In genomic region chr4:93527382-93527781, GRCm38 (mm10) we compare ENCODE assay signal across 24 mouse cellular contexts.
DNase-seq lines count a peak whose midpoint lies in the region; ATAC-seq and TF ChIP-seq lines count a peak whose summit lies in the region.
"Had no signal": no experiment of that assay in that cellular context is flagged by ENCODE, and none has a peak within 500 bp of the region (broad histone marks: within the 10 kb centered on the region; RNA-seq: fewer than 3 reads in every experiment).

No protein-coding gene starts in this region.

- peak; percentile 45 to 53; a peak in 3 of 4 replicates for TF ChIP-seq EP300 in MEL (IDR thresholded peaks at IDR 0.05; ENCODE audit: low read depth in 1 of 2, low read length in 2 of 2)

- H3K4me2 ChIP-seq in heart, embryonic 11.5 days: no peak overlapping the region
- H3K4me2 ChIP-seq: embryonic facial prominence, embryonic 13.5 days; embryonic facial prominence, embryonic 15.5 days; forebrain, embryonic 13.5 days; forebrain, embryonic 15.5 days had no signal

- TF ChIP-seq RAD21 in MEL (IDR thresholded peaks at IDR 0.05; ENCODE audit: low read depth, low read length): no peak

- H3K27ac ChIP-seq in MEL (ENCODE audit: control insufficient read depth, low read depth, low read length): no peak overlapping the region
- no peak overlapping the region for H3K27ac ChIP-seq in heart, embryonic 11.5 days (ENCODE audit: low read depth, low read length)
- H3K27ac ChIP-seq: embryonic facial prominence, embryonic 13.5 days; embryonic facial prominence, embryonic 15.5 days; forebrain, embryonic 13.5 days; forebrain, embryonic 15.5 days had no signal

- H3K27me3 ChIP-seq in G1E (ENCODE audit: insufficient read depth, low read length): no peaks in the 10 kb centered on the region
- no peaks in the 10 kb centered on the region for H3K27me3 ChIP-seq in MEL (ENCODE audit: control insufficient read depth in 1 of 2, insufficient read depth in 2 of 2, low read length in 2 of 2)
- no peaks in the 10 kb centered on the region for H3K27me3 ChIP-seq in heart, embryonic 11.5 days (ENCODE audit: control insufficient read depth, insufficient read depth, low read length)
- H3K27me3 ChIP-seq: embryonic facial prominence, embryonic 13.5 days; embryonic facial prominence, embryonic 15.5 days; forebrain, embryonic 13.5 days; forebrain, embryonic 15.5 days; Patski had no signal

- ATAC-seq in G1E (ENCODE audit: extremely low read depth, insufficient number of reproducible peaks, low FRiP score, poor library complexity, severe bottlenecking): 0 out of 2 replicates have a peak, but pooled peaks have one; percentile 34
- 0 out of 2 replicates have a peak, but pooled peaks have one; percentile 15 for ATAC-seq in common myeloid progenitor, adult 5-6 weeks (replicated peaks; ENCODE audit: low read depth, poor library complexity, severe bottlenecking)
- ATAC-seq in megakaryocyte progenitor cell, adult 5-6 weeks (replicated peaks; ENCODE audit: poor library complexity): 0 out of 2 replicates have a peak, but pooled peaks have one; percentile 23
- no peak for ATAC-seq in heart, embryonic 11.5 days (replicated peaks; ENCODE audit: insufficient number of reproducible peaks, low FRiP score, low TSS enrichment)
- ATAC-seq: activated CD4-positive, CD25-positive, alpha-beta regulatory T cell, adult 4 months; forebrain, embryonic 13.5 days; forebrain, embryonic 15.5 days; forebrain, postnatal 0 days; Patski had no signal

- H3K36me3 ChIP-seq in G1E (replicated peaks) (no peaks in the 10 kb centered on the region), MEL (ENCODE audit: control insufficient read depth in 1 of 2, insufficient read depth in 2 of 2, low read length in 2 of 2) (peaks cover 0 to 12% of the 10 kb centered on the region in 2 experiments; a peak in 2 of 4 replicates)
- no peaks in the 10 kb centered on the region for H3K36me3 ChIP-seq in heart, embryonic 11.5 days (ENCODE audit: control insufficient read depth, insufficient read depth, low read length)
- H3K36me3 ChIP-seq: embryonic facial prominence, embryonic 13.5 days; embryonic facial prominence, embryonic 15.5 days; forebrain, embryonic 15.5 days had no signal

- 73% methylated on average over 2 of the region's 2 CpGs for WGBS in heart, embryonic 11.5 days (ENCODE audit: insufficient replicate concordance)

- no peak for TF ChIP-seq POLR2A in MEL (IDR thresholded peaks at IDR 0.05; ENCODE audit: control insufficient read depth in 1 of 2, insufficient read depth in 1 of 2, low read depth in 1 of 2, low read length in 2 of 2, poor library complexity in 1 of 2)

- H3K4me3 ChIP-seq in G1E (ENCODE audit: low read depth, low read length) (no peak overlapping the region), MEL (ENCODE audit: control insufficient read depth in 1 of 2, insufficient read depth in 1 of 2, low read depth in 2 of 2, low read length in 2 of 2) (no peak overlapping the region; a peak in 1 of 4 replicates)
- H3K4me3 ChIP-seq in heart, embryonic 11.5 days (ENCODE audit: low read depth, low read length): no peak overlapping the region
- H3K4me3 ChIP-seq: embryonic facial prominence, embryonic 13.5 days; embryonic facial prominence, embryonic 15.5 days; forebrain, embryonic 13.5 days; forebrain, embryonic 15.5 days had no signal

- peaks cover 29% of the 10 kb centered on the region for H3K4me1 ChIP-seq in G1E (ENCODE audit: insufficient read depth, low read depth, low read length)
- peaks cover 3 to 8% of the 10 kb centered on the region in 2 experiments; a peak in 3 of 4 replicates for H3K4me1 ChIP-seq in MEL (ENCODE audit: control insufficient read depth in 1 of 2, insufficient read depth in 2 of 2, low read length in 2 of 2)
- no peaks in the 10 kb centered on the region for H3K4me1 ChIP-seq in heart, embryonic 11.5 days (ENCODE audit: control insufficient read depth, insufficient read depth, low read length)
- H3K4me1 ChIP-seq: embryonic facial prominence, embryonic 13.5 days; embryonic facial prominence, embryonic 15.5 days; forebrain, embryonic 13.5 days; forebrain, embryonic 15.5 days had no signal

- H3K9me3 ChIP-seq in G1E (replicated peaks): no peaks in the 10 kb centered on the region
- H3K9me3 ChIP-seq in MEL (replicated peaks; ENCODE audit: insufficient read depth, low read length): no peaks in the 10 kb centered on the region
- no peaks in the 10 kb centered on the region for H3K9me3 ChIP-seq in heart, embryonic 11.5 days (replicated peaks; ENCODE audit: control insufficient read depth, low read length)
- H3K9me3 ChIP-seq: embryonic facial prominence, embryonic 13.5 days; embryonic facial prominence, embryonic 15.5 days; forebrain, embryonic 13.5 days; forebrain, embryonic 15.5 days had no signal

- DNase-seq in G1E (ENCODE audit: low spot score) (no peak), MEL (ENCODE audit: low read depth, low spot score) (peak; percentile 59)
- no peak for DNase-seq in right cerebral cortex, postnatal 4 days
- no peak for DNase-seq in heart, adult 8-10 months (ENCODE audit: low spot score)
- no peak for DNase-seq in spleen, adult 18-20 months
- DNase-seq: adrenal gland, adult 8-10 months; adrenal gland, postnatal 14 days; adrenal gland, postnatal 36 days; cerebellum, adult 11-12 months; cerebellum, adult 2 months; cerebellum, adult 9-10 months; cerebellum, postnatal 10 days; cerebellum, postnatal 25 days; embryo, embryonic 11 days; forebrain, postnatal 0 days had no signal

- H3K79me2 ChIP-seq in MEL (ENCODE audit: control insufficient read depth, insufficient read depth, low read length, poor library complexity): no peaks in the 10 kb centered on the region

- no peak for TF ChIP-seq CTCF in G1E (IDR thresholded peaks at IDR 0.05; ENCODE audit: low read depth, low read length)
- no peak for TF ChIP-seq CTCF in MEL (IDR thresholded peaks at IDR 0.05 in 2 of 3, conservative IDR thresholded peaks at IDR 0.05 in 1 of 3; ENCODE audit: control insufficient read depth in 1 of 3, insufficient read depth in 1 of 3, low read depth in 2 of 3, low read length in 3 of 3, poor library complexity in 1 of 3, severe bottlenecking in 1 of 3)

- H3K9ac ChIP-seq in MEL (ENCODE audit: control insufficient read depth, low read depth, low read length, poor library complexity, severe bottlenecking): no peak overlapping the region
- H3K9ac ChIP-seq in heart, embryonic 11.5 days (ENCODE audit: low read depth, low read length): no peak overlapping the region
- H3K9ac ChIP-seq: embryonic facial prominence, embryonic 13.5 days; embryonic facial prominence, embryonic 15.5 days; forebrain, embryonic 13.5 days; forebrain, embryonic 15.5 days; forebrain, postnatal 0 days had no signal

TF ChIP-seq in MEL, 35 proteins besides CTCF, POLR2A, EP300 and RAD21:
- TF ChIP-seq POLR2AphosphoS5 (IDR thresholded peaks at IDR 0.05; ENCODE audit: borderline replicate concordance, low read depth, low read length): no peak
- peak; percentile 73 for TF ChIP-seq TAL1 (IDR thresholded peaks at IDR 0.05; ENCODE audit: low read length)
